Mouse (Mus musculus): ENCODE results near the gene Ttc30a2. TPM values are rescaled to one million over a fixed set of nuclear protein-coding genes. Genes with fewer than 3 reads are reported as not detected.
"Not testable (repeated sequence)": the region's sequence is repeated elsewhere in the genome, so short reads cannot be mapped to it uniquely, and the experiment has no call there.

Ttc30a2 gene
- total RNA-seq (2021), result under 1 TPM in 1 of 2 experiments, not detected in 1; 0.35 TPM
- long read RNA-seq, partial matches to known transcripts, result 0 of 1 reads
- long read RNA-seq, other reads (novel, unspliced or antisense), result 0 of 1 reads

GRCm38 (mm10) chr2:75977752-75978368, at the start of gene Ttc30a2:
TSS of gene Ttc30a2 (minus strand) at chr2:75978170.
- DNase-seq (ENCODE audit: low spot score in 2 of 2), result not testable (repeated sequence)

- DNase-seq (ENCODE audit: low spot score in 2 of 2), result no peak
Measured at GRCm38 (mm10) chr2:76016890-76017289, 38.9 kb upstream of the Ttc30a2 start.

GRCm38 (mm10) chr2:76016136-76016535, 38.2 kb upstream of the Ttc30a2 start:
- DNase-seq (ENCODE audit: low spot score in 2 of 2), result no peak

- DNase-seq (ENCODE audit: low spot score in 2 of 2), result no peak
Measured at GRCm38 (mm10) chr2:76015460-76015859, 37.5 kb upstream of the Ttc30a2 start.

- no peak for DNase-seq (ENCODE audit: low spot score in 2 of 2)
Measured at GRCm38 (mm10) chr2:76014659-76015058, 36.7 kb upstream of the Ttc30a2 start.

- DNase-seq (ENCODE audit: low spot score in 2 of 2), result no peak
Measured at GRCm38 (mm10) chr2:76006194-76006593, 28.2 kb upstream of the Ttc30a2 start.

GRCm38 (mm10) chr2:76002899-76003298, 24.9 kb upstream of the Ttc30a2 start:
- no peak for DNase-seq (ENCODE audit: low spot score in 2 of 2)

- DNase-seq (ENCODE audit: low spot score in 2 of 2), result peak in 1 of 2 experiments; percentile 67
Measured at GRCm38 (mm10) chr2:76001392-76001791, 23.4 kb upstream of the Ttc30a2 start.

GRCm38 (mm10) chr2:75999636-76000035, 21.7 kb upstream of the Ttc30a2 start:
- DNase-seq (ENCODE audit: low spot score in 2 of 2), result no peak

- peak; percentile 55 to 81 for DNase-seq (ENCODE audit: low spot score in 2 of 2)
Measured at GRCm38 (mm10) chr2:75998692-75999091, 20.7 kb upstream of the Ttc30a2 start.

- no peak for DNase-seq (ENCODE audit: low spot score in 2 of 2)
Measured at GRCm38 (mm10) chr2:75997726-75998125, 19.8 kb upstream of the Ttc30a2 start.

- DNase-seq (ENCODE audit: low spot score in 2 of 2), result no peak
Measured at GRCm38 (mm10) chr2:75994841-75995240, 16.9 kb upstream of the Ttc30a2 start.

- DNase-seq (ENCODE audit: low spot score in 2 of 2), result no peak
Measured at GRCm38 (mm10) chr2:75991581-75992205, 13.7 kb upstream of the Ttc30a2 start.

- peak in 1 of 2 experiments; percentile 49 for DNase-seq (ENCODE audit: low spot score in 2 of 2)
Measured at GRCm38 (mm10) chr2:75990885-75991539, 13.0 kb upstream of the Ttc30a2 start.

GRCm38 (mm10) chr2:75989694-75990093, 11.7 kb upstream of the Ttc30a2 start:
- no peak for DNase-seq (ENCODE audit: low spot score in 2 of 2)

GRCm38 (mm10) chr2:75988779-75989363, 10.9 kb upstream of the Ttc30a2 start:
- no peak for DNase-seq (ENCODE audit: low spot score in 2 of 2)

- DNase-seq (ENCODE audit: low spot score in 2 of 2), result no peak
Measured at GRCm38 (mm10) chr2:75988378-75988777, 10.4 kb upstream of the Ttc30a2 start.

- DNase-seq (ENCODE audit: low spot score in 2 of 2), result no peak
Measured at GRCm38 (mm10) chr2:75987739-75988138, 9.8 kb upstream of the Ttc30a2 start.

GRCm38 (mm10) chr2:75985124-75985523, 7.2 kb upstream of the Ttc30a2 start:
- DNase-seq (ENCODE audit: low spot score in 2 of 2), result peak; percentile 59 to 88

GRCm38 (mm10) chr2:75983847-75984246, 5.9 kb upstream of the Ttc30a2 start:
- DNase-seq (ENCODE audit: low spot score in 2 of 2), result no peak

- DNase-seq (ENCODE audit: low spot score in 2 of 2), result no peak
Measured at GRCm38 (mm10) chr2:75983091-75983490, 5.1 kb upstream of the Ttc30a2 start.

GRCm38 (mm10) chr2:75982626-75983025, 4.7 kb upstream of the Ttc30a2 start:
- DNase-seq (ENCODE audit: low spot score in 2 of 2), result no peak
